ENCODE assay signal across 22 mouse cellular contexts in genomic region chr16:43922630-43923029, GRCm38 (mm10). TPM values are rescaled to one million over a fixed set of nuclear protein-coding genes. Genes with fewer than 3 reads are reported as not detected.
A peak's percentile ranks its signal among the peaks of the same experiment; 100 is the strongest.
DNase-seq lines count a peak whose midpoint lies in the region; ATAC-seq and TF ChIP-seq lines count a peak whose summit lies in the region.
"Had no signal": no experiment of that assay in that cellular context is flagged by ENCODE, and none has a peak within 500 bp of the region (broad histone marks: within the 10 kb centered on the region; RNA-seq: fewer than 3 reads in every experiment).

No protein-coding gene starts in this region.

- H3K36me3 ChIP-seq in kidney, postnatal 0 days (ENCODE audit: insufficient read depth, low read length), result no peaks in the 10 kb centered on the region
- no peaks in the 10 kb centered on the region for H3K36me3 ChIP-seq in midbrain, embryonic 12.5 days
- no peaks in the 10 kb centered on the region for H3K36me3 ChIP-seq in midbrain, embryonic 11.5 days (ENCODE audit: control insufficient read depth, insufficient read depth, low read length)
- no peaks in the 10 kb centered on the region for H3K36me3 ChIP-seq in midbrain, embryonic 15.5 days (replicated peaks)
- no peaks in the 10 kb centered on the region for H3K36me3 ChIP-seq in midbrain, postnatal 0 days (ENCODE audit: insufficient read depth, low read length)
- H3K36me3 ChIP-seq: embryonic facial prominence, embryonic 13.5 days; embryonic facial prominence, embryonic 15.5 days; forebrain, embryonic 12.5 days had no signal

- H3K9ac ChIP-seq in kidney, postnatal 0 days (ENCODE audit: low read depth, low read length), result no peak overlapping the region
- H3K9ac ChIP-seq in midbrain, embryonic 12.5 days (replicated peaks), result no peak overlapping the region
- H3K9ac ChIP-seq in midbrain, embryonic 11.5 days (ENCODE audit: low read length), result no peak overlapping the region
- no peak overlapping the region for H3K9ac ChIP-seq in midbrain, embryonic 15.5 days
- H3K9ac ChIP-seq in midbrain, postnatal 0 days (replicated peaks; ENCODE audit: low read length, poor library complexity, severe bottlenecking), result no peak overlapping the region
- H3K9ac ChIP-seq: embryonic facial prominence, embryonic 13.5 days; embryonic facial prominence, embryonic 15.5 days; forebrain, embryonic 12.5 days had no signal

- no peak overlapping the region for H3K4me2 ChIP-seq in kidney, postnatal 0 days (ENCODE audit: low read length)
- no peak overlapping the region for H3K4me2 ChIP-seq in midbrain, embryonic 12.5 days (replicated peaks)
- no peak overlapping the region for H3K4me2 ChIP-seq in midbrain, embryonic 11.5 days
- no peak overlapping the region for H3K4me2 ChIP-seq in midbrain, embryonic 15.5 days
- no peak overlapping the region for H3K4me2 ChIP-seq in midbrain, postnatal 0 days (ENCODE audit: low read depth, low read length, poor library complexity, severe bottlenecking)
- H3K4me2 ChIP-seq: embryonic facial prominence, embryonic 13.5 days; embryonic facial prominence, embryonic 15.5 days; forebrain, embryonic 12.5 days had no signal

- WGBS in kidney, postnatal 0 days, result 38% methylated on average over 3 of the region's 3 CpGs
- WGBS in midbrain, embryonic 12.5 days, result 41% methylated on average over 3 of the region's 3 CpGs
- 39% methylated on average over 3 of the region's 3 CpGs for WGBS in midbrain, embryonic 11.5 days
- WGBS in midbrain, embryonic 15.5 days, result 20% methylated on average over 3 of the region's 3 CpGs
- WGBS in midbrain, postnatal 0 days, result 21% methylated on average over 3 of the region's 3 CpGs

- no peak overlapping the region for H3K27ac ChIP-seq in kidney, postnatal 0 days
- no peak overlapping the region for H3K27ac ChIP-seq in midbrain, embryonic 12.5 days (replicated peaks)
- no peak overlapping the region; the same call in 1 of the 2 replicates for H3K27ac ChIP-seq in midbrain, embryonic 11.5 days (ENCODE audit: low read depth, low read length)
- H3K27ac ChIP-seq in midbrain, embryonic 15.5 days, result peak overlapping the region; percentile 53
- H3K27ac ChIP-seq in midbrain, postnatal 0 days (ENCODE audit: low read depth, low read length), result no peak overlapping the region
- H3K27ac ChIP-seq: embryonic facial prominence, embryonic 13.5 days; embryonic facial prominence, embryonic 15.5 days; forebrain, embryonic 10.5 days; forebrain, embryonic 12.5 days had no signal

- H3K27me3 ChIP-seq in kidney, postnatal 0 days (ENCODE audit: insufficient read depth, low read length), result no peaks in the 10 kb centered on the region
- no peaks in the 10 kb centered on the region for H3K27me3 ChIP-seq in midbrain, embryonic 12.5 days
- no peaks in the 10 kb centered on the region for H3K27me3 ChIP-seq in midbrain, embryonic 11.5 days (ENCODE audit: control insufficient read depth, insufficient read depth, low read length)
- H3K27me3 ChIP-seq in midbrain, embryonic 15.5 days (replicated peaks), result no peaks in the 10 kb centered on the region
- H3K27me3 ChIP-seq in midbrain, postnatal 0 days (ENCODE audit: insufficient read depth, low read length), result no peaks in the 10 kb centered on the region
- H3K27me3 ChIP-seq: embryonic facial prominence, embryonic 13.5 days; embryonic facial prominence, embryonic 15.5 days; forebrain, embryonic 12.5 days had no signal

- H3K4me3 ChIP-seq in kidney, postnatal 0 days (replicated peaks; ENCODE audit: low read depth, low read length), result no peak overlapping the region
- H3K4me3 ChIP-seq in midbrain, embryonic 12.5 days, result no peak overlapping the region
- no peak overlapping the region for H3K4me3 ChIP-seq in midbrain, embryonic 11.5 days (ENCODE audit: low read depth, low read length)
- H3K4me3 ChIP-seq in midbrain, embryonic 15.5 days, result no peak overlapping the region
- H3K4me3 ChIP-seq in midbrain, postnatal 0 days (ENCODE audit: low read depth, low read length), result no peak overlapping the region
- H3K4me3 ChIP-seq: embryonic facial prominence, embryonic 13.5 days; embryonic facial prominence, embryonic 15.5 days; erythroblast, embryonic 14.5 days; forebrain, embryonic 10.5 days; forebrain, embryonic 12.5 days had no signal

- no peak for ATAC-seq in kidney, postnatal 0 days (replicated peaks; ENCODE audit: low FRiP score, low read depth)
- peak; percentile 27; the same call in 1 of the 2 replicates for ATAC-seq in midbrain, embryonic 12.5 days (ENCODE audit: low FRiP score, low read depth)
- ATAC-seq in midbrain, embryonic 11.5 days (ENCODE audit: low FRiP score), result no peak
- ATAC-seq in midbrain, embryonic 15.5 days (replicated peaks), result peak; percentile 46; the same call in 1 of the 2 replicates
- ATAC-seq in midbrain, postnatal 0 days (ENCODE audit: low FRiP score), result no peak
- ATAC-seq: forebrain, embryonic 14.5 days had no signal

- H3K9me3 ChIP-seq in kidney, postnatal 0 days (replicated peaks; ENCODE audit: low read length), result no peaks in the 10 kb centered on the region
- no peaks in the 10 kb centered on the region for H3K9me3 ChIP-seq in midbrain, embryonic 12.5 days
- no peaks in the 10 kb centered on the region for H3K9me3 ChIP-seq in midbrain, embryonic 11.5 days (ENCODE audit: control insufficient read depth, low read length)
- no peaks in the 10 kb centered on the region for H3K9me3 ChIP-seq in midbrain, embryonic 15.5 days
- no peaks in the 10 kb centered on the region for H3K9me3 ChIP-seq in midbrain, postnatal 0 days (ENCODE audit: low read length)
- H3K9me3 ChIP-seq: embryonic facial prominence, embryonic 13.5 days; embryonic facial prominence, embryonic 15.5 days; forebrain, embryonic 10.5 days; forebrain, embryonic 12.5 days had no signal

- TF ChIP-seq CTCF in kidney, postnatal 0 days (IDR thresholded peaks at IDR 0.05; ENCODE audit: low read depth), result no peak
- TF ChIP-seq CTCF in midbrain, postnatal 0 days (IDR thresholded peaks at IDR 0.05), result no peak

- peak; percentile 22 for DNase-seq in kidney, postnatal 0 days (ENCODE audit: low spot score)
- DNase-seq in kidney, adult 11 months, result no peak
- no peak for DNase-seq in midbrain, embryonic 11.5 days (ENCODE audit: low spot score, missing footprints)
- DNase-seq in midbrain, postnatal 0 days (ENCODE audit: low spot score), result no peak
- DNase-seq: adrenal gland, adult 2 months; adrenal gland, postnatal 10 days; adrenal gland, postnatal 25 days; cerebellum, adult 11 months; cerebellum, adult 18-20 months; cerebellum, adult 8-10 months; cerebellum, adult 9-11 months; cerebellum, postnatal 14 days; cerebellum, postnatal 36 days; embryo, embryonic 11 days had no signal

- H3K4me1 ChIP-seq in kidney, postnatal 0 days (replicated peaks; ENCODE audit: insufficient read depth, low read length), result no peaks in the 10 kb centered on the region
- no peaks in the 10 kb centered on the region; the same call in 1 of the 2 replicates for H3K4me1 ChIP-seq in midbrain, embryonic 12.5 days
- peaks cover 2% of the 10 kb centered on the region; the same call in 1 of the 2 replicates for H3K4me1 ChIP-seq in midbrain, embryonic 11.5 days (ENCODE audit: control insufficient read depth, insufficient read depth, low read length)
- H3K4me1 ChIP-seq in midbrain, embryonic 15.5 days, result peaks cover 8% of the 10 kb centered on the region; the same call in 1 of the 2 replicates
- no peaks in the 10 kb centered on the region for H3K4me1 ChIP-seq in midbrain, postnatal 0 days (ENCODE audit: insufficient read depth, low read length)
- H3K4me1 ChIP-seq: embryonic facial prominence, embryonic 13.5 days; embryonic facial prominence, embryonic 15.5 days had no signal

RNA-seq across cellular contexts. Expression of gene Qtrt2, which starts 4.0 kb away (rescaled TPM):
- polyA plus RNA-seq in kidney, postnatal 0 days (2015; fragmentation: Nextera tagmentation; extraction: Ambion mirVana), result 22.8 and 24.6 TPM in 2 replicates
- polyA plus RNA-seq in midbrain, embryonic 12.5 days (2016; fragmentation: Nextera tagmentation; extraction: Ambion mirVana), result 29.3 and 30.3 TPM in 2 replicates
- 39.4 and 39.9 TPM in 2 replicates for polyA plus RNA-seq in midbrain, embryonic 11.5 days (2014; fragmentation: Nextera tagmentation; extraction: Ambion mirVana)
- 17.2 and 18.1 TPM in 2 replicates for polyA plus RNA-seq in midbrain, embryonic 15.5 days (2015; fragmentation: Nextera tagmentation; extraction: Ambion mirVana)
- total RNA-seq in midbrain, postnatal 0 days (2014; rRNA removed), result 28.8 and 34.5 TPM in 2 replicates
- 10.3 TPM in 2 replicates for polyA plus RNA-seq in midbrain, postnatal 0 days (2015; fragmentation: Nextera tagmentation; extraction: Ambion mirVana)

RNA-seq across cellular contexts. Expression of gene Ccdc191, which starts 33.0 kb away (rescaled TPM):
- 11.1 and 12.2 TPM in 2 replicates for polyA plus RNA-seq in kidney, postnatal 0 days (2015; fragmentation: Nextera tagmentation; extraction: Ambion mirVana)
- polyA plus RNA-seq in midbrain, embryonic 12.5 days (2016; fragmentation: Nextera tagmentation; extraction: Ambion mirVana), result 14.8 and 16.7 TPM in 2 replicates
- polyA plus RNA-seq in midbrain, embryonic 11.5 days (2014; fragmentation: Nextera tagmentation; extraction: Ambion mirVana), result 14.0 and 17.7 TPM in 2 replicates
- 7.7 and 8.0 TPM in 2 replicates for polyA plus RNA-seq in midbrain, embryonic 15.5 days (2015; fragmentation: Nextera tagmentation; extraction: Ambion mirVana)
- total RNA-seq in midbrain, postnatal 0 days (2014; rRNA removed), result 0.93 and 1.2 TPM in 2 replicates
- 4.0 and 4.6 TPM in 2 replicates for polyA plus RNA-seq in midbrain, postnatal 0 days (2015; fragmentation: Nextera tagmentation; extraction: Ambion mirVana)

RNA-seq across cellular contexts. Expression of gene Zdhhc23, which starts 57.0 kb away (rescaled TPM):
- polyA plus RNA-seq in kidney, postnatal 0 days (2015; fragmentation: Nextera tagmentation; extraction: Ambion mirVana), result 2.0 and 2.3 TPM in 2 replicates
- polyA plus RNA-seq in midbrain, embryonic 12.5 days (2016; fragmentation: Nextera tagmentation; extraction: Ambion mirVana), result 0.60 and 0.75 TPM in 2 replicates
- 0.20 and 0.46 TPM in 2 replicates for polyA plus RNA-seq in midbrain, embryonic 11.5 days (2014; fragmentation: Nextera tagmentation; extraction: Ambion mirVana)
- 3.3 and 3.7 TPM in 2 replicates for polyA plus RNA-seq in midbrain, embryonic 15.5 days (2015; fragmentation: Nextera tagmentation; extraction: Ambion mirVana)
- 7.6 and 8.5 TPM in 2 replicates for total RNA-seq in midbrain, postnatal 0 days (2014; rRNA removed)
- polyA plus RNA-seq in midbrain, postnatal 0 days (2015; fragmentation: Nextera tagmentation; extraction: Ambion mirVana), result 2.6 and 2.9 TPM in 2 replicates

Comparison
In these comparisons a context has a peak if more than half of its experiments do, and no peak if none do; other contexts are left out.
1. ATAC-seq: peak in midbrain, embryonic 12.5 days (single experiment) and midbrain, embryonic 15.5 days (single experiment); none in kidney, postnatal 0 days (single experiment), midbrain, embryonic 11.5 days (single experiment) and midbrain, postnatal 0 days (single experiment).